Mouse (Mus musculus) right cerebral cortex, postnatal 14 days (tissue): ENCODE results near the gene AL607142.1.
A peak's percentile ranks its signal among the peaks of the same experiment; 100 is the strongest.

ENCODE experiments used
- DNase-seq: peaks from one replicate; pipeline ENCODE4 v3.0.0; 2022

The AL607142.1 gene

DNA sequence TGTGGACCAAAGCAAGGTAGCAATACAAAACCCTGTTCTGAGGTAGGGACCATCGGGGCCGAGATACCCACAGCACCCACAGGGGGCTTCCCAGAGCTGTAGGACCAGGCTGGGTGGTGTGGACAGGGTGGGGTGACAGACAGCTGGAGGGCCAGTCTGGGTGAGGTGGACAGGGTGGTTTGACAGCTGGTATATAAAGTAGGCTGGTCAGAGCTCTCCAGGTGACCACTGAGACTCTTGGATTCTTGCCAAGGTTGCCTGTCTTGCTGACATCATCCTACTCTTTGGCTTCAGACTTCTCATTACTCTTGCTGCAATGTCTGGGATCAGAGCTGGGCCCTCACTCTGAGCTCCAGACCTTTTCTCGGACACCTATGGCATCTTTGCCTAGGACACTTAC, 41.6 kb downstream of the AL607142.1 start:
- DNase-seq: no peak

DNA sequence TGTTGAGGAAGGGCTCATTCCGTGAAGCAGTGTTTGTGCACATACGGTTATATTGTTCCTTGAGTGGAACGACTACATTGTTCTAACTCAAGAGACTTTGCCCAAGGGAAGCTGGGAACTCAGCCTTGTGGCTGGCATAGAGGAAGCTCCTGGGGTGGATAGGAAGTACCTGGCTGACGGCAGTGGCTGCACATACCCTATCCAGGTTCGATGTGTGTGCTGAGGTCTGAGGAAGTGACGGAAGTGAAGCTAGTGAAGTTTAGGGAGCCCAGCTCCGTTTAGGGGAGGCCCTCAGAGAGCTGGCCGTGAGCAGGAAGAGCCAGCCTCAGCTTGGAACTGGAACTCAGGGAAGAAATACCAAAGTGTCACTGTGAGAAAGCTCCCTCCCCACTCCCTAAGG, 43.0 kb downstream of the AL607142.1 start:
- DNase-seq: no peak

DNA sequence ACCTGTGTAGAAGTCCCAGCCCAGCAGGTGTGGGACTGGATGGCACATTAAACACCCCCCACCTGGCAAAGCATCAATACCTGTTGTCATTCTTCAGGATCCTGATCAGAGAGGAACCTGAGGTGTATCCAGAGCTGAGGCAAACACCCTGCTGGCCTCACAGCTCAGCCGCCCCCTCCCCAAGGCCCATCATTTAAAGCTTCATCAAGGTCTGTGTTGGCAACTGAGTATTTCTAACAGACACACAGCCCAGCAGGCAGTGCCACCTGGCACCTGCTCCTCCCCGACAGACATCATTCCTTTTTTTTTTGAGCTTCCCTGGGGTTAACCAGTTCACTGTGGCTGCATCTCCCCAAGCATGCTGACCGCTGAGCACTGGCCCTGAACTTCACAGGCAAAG, 50.7 kb downstream of the AL607142.1 start:
- no peak for DNase-seq

DNA sequence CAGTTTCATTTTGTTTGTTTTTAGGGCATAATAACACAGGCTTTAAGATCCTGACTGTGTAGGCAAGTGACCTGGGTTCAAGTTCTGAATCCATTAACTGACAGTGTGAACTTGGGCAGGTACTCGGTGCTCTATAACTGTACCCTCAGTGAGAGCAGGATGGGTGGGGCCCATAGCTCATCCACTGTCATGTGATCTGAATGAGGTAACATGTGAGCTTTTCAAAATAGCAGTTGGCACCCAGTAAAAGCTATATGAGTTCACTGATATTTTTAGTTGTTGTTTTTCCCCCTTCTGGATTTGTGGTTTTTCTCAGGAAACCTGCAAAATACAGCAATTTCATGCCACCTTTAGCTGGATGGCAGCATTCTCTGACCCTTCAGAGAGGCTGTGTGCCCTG, 51.5 kb downstream of the AL607142.1 start:
- DNase-seq: no peak

DNA sequence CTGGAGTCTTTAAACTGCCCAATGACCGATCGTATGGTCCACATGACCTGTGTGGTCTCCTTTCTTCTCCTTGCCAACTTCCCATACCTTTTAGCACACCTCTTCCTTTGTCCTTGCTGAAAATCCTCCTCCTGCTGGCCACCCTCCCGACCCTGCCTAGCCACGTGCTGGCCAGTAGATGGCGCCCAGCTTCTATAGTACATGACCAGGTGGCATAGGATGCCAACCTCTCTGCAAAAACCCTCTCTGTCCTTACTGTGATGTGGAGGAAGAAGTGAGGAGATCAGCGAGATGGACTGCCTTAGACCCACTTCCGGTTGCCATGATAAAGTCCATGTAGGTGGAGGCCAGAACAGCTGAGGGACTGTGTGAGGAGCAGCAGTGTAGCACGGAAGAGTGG, 55.5 kb downstream of the AL607142.1 start:
- DNase-seq: peak; percentile 53

DNA sequence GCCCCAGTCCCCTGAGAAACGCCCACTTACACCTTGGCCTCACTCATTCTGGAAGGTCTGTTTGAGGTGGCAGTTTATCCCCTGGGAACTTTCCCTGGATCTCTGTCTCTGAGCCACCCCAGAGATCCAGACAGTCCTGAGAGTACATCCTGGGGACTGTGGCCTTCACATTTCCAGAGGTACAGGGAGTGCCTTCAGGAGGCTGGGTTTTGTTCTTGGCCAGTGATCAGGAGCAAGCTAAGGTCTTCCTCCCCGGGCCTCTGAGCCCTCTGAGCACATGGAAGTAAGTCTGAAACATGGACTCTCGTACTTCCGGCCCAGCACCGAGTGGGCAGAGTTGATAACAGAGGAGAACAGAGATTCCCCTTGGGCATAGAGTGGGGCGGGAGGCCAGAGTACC, 59.9 kb downstream of the AL607142.1 start:
- DNase-seq: no peak

DNA sequence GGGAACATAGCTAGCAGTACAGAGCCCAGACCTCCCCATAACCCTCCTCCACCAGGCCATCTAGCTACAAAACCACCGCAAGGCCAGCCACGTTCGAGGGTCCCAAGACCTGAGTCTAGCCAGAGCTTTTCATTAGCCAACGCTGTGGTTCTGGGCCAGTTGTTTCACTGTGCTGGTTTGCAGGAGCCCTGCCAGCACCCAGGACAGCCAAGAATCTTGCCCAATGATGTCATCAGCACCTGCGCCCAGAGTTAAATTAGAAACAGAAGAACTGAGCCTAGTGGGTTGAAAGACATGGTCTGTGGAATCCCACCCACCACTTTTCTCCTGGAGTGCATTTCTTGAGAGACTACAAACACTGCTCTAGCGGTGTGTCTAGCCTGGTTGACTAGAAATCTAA, 61.3 kb downstream of the AL607142.1 start:
- DNase-seq: no peak

DNA sequence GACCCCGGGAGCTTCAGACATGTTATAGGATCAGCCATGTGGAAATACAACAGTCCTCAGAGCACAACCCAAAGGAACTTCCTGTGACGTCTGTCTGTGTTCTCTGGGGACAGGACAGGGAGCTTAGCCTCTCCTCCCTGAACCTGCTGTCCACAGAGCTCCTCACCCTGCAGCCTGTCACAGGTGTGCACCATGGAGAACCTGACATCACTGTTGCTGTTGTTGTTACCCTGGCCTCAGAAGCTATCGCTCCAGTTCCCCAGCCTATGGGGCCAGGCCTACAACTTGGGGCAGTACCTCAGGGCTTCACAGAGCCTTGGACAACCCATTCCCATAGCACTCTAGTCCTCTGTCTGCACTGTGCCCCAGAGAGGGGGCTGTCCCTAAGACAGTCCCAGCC, 62.5 kb downstream of the AL607142.1 start:
- no peak for DNase-seq

DNA sequence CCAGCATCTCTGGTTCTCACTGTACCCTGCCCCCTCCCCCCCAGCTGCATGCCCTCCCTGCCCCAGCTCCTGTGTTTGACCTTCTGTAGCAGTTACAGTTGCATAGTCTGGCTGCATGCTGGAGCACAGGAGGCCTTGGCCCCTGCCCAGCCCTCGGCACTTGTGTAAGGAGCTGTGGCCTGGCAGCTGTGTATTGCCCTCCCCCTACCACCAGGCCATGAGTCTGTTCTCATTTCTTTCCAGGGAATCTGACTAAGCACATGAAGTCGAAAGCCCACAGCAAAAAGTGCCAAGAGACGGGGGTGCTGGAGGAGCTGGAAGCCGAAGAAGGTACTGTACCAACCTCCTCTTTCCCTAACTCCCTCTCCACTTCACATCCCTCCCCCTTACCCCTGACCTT, 63.2 kb downstream of the AL607142.1 start:
- DNase-seq: no peak

DNA sequence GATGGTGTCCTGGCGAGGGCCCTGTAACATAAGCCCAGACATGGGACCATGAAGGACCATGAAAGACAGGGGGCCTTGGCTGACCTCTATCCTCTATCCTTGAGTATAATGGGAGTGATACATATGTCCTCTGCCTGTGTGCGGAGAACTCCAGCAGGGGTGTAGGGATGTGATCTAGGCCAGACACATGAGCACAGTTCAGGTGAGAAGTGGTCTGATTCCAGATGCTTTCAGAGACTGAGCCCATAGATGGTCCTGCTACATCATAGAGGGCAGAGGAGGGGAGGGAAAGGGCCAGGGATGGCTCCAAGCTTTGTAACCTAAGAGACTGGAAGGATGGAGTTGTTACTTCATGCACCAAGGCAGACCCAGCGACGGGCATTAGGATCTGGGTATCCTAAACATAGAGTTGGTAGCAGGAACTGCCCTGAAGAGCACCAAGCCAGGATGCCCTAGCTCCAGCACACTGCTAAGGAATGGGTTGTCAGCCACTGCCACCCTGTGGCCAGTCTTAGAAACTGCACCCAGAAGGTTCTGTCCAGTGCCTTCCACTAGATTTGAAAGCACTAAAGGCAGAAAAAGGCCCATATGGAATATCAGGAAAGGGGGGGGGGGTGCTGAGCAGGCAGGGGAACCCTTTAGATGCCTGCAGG, 64.6 kb downstream of the AL607142.1 start:
- peak; percentile 48 for DNase-seq

DNA sequence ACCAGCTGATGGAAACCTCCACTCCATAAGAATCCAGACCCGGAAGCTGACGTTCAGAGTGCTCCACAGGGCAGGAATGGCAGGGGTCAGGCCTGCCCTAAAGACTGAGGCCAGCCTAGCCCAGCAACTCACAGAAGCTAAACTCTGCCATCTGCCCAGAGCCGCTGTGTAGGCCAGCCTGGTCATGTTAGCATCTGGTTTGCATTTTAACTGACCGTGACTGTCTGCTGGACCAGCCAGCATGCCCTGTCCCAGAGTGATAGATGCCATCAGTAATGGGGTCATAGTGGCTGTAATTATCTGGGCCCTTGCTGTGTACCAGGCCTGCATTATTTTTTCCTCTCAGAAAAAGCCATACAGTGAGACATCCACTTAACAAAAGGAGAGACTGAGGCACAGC, 66.1 kb downstream of the AL607142.1 start:
- DNase-seq: no peak

DNA sequence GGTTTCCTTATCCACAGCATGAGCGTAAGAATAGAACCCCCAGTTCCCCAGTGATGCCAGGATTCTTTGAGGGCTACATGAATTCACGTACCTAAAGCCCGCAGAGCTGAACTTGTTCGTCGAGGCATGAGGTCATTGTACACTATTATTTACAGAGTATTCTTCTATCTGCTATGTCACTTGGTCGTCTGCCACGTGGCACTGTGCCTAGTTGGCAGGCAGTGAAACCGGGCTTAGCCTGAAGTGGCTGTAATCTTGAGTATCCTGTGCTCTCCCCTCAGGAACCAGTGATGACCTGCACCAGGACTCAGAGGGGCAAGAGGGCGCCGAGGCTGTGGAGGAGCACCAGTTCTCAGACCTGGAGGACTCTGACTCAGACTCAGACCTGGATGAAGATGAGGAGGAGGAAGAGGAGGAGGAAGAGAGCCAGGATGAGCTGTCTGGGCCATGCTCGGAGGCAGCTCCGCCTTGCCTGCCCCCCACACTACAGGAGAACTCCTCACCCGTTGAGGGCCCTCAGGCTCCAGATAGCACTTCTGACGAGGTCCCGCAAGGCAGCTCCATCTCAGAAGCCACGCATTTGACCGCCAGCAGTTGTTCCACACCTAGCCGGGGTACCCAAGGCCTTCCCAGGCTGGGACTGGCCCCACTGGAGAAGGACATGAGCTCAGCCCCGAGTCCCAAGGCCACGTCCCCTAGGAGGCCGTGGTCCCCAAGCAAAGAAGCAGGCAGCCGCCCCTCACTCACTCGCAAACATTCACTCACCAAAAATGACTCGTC, 66.8 kb downstream of the AL607142.1 start:
- no peak for DNase-seq

DNA sequence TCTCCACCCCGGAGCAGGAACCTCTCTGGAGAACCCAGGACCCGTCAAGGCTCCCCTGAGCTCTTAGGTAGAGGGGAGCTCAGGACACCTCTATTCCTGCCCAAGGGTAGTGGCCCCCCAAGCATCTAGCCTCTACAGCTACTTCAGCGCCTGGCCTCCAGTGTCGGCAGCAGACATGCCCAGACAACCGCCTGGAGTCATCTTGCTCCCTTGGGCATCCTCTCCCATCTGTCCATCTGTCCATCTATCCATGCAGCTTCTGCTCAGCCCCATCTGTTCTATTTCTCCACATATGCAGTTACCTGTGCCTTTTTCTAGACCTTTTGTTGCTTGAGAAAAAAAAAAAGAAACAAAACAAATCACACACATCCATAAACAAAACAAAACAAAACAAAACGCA, 69.4 kb downstream of the AL607142.1 start:
- no peak for DNase-seq

DNA sequence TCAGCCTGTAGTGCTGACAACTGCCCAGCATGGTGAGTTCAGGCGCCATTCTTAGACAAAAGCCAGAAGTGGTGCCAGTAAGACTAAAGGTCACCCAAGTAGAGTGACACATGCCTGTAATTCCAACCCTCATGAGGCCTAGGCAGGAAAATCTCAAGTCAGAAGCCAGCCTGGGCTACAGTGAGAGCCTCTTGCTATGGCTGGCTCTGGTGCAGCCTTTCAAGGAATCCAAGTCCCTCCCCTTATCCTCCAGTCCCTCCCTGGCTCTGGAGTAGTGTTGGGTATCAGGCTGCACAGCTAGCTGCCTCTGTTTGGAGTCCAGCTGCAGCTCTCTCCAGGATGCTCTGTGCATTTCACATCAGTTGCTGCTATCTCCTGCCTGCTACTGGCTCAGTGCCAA, 77.0 kb downstream of the AL607142.1 start:
- DNase-seq: no peak

DNA sequence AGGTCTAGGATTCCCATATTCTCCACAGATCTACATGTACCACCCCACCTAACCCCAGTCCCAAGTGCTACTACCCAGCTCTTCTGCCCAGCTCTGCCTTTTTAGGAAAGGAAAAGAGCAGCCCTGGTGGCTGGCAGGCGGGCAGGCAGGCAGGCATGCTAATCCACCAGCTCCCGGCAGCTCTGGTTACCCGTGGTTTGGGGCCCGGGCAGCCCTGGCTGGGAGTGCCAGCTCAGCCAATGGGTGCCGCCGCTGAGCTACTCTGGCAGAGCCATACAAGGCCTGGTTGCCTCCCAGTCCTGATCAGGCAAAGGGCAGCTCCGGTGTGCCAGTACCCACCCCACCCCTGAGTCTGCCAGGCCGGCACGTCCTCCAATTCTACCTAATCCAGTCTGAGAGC, 78.1 kb downstream of the AL607142.1 start:
- DNase-seq: no peak
